Mouse (Mus musculus): ENCODE data around the gene Xdh. TPM values are rescaled to one million over a fixed set of nuclear protein-coding genes. Genes with fewer than 3 reads are reported as not detected.
"Not testable (repeated sequence)": the region's sequence is repeated elsewhere in the genome, so short reads cannot be mapped to it uniquely, and the experiment has no call there.

Xdh gene
- polyA plus RNA-seq, 1 experiment, result 0.55 TPM

DNA sequence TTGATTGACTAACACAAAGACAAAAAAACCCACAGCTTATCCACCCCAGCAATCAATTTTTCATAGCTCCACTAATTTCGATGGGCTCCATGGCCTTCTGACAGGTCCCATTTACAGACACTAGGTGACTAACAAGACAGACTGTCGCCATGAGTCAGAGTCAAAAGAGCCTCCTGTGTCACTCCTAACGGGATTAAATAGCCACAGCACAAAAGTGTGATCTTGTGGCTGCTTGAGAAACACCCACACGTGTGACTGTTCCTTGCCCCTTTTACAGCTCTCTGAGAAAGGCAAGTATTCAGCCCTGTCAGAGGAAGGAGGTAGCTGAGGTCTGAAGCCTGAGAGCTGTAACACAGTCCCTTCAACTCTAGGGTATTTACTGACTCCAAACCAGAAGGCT, 96.3 kb downstream of the Xdh start:
- Histone ChIP-seq H3K79me2 (ENCODE audit: control insufficient read depth, insufficient read depth) (no peaks in the 10 kb centered on the region), H3K4me2 (ENCODE audit: low read depth) (no peak overlapping the region), H3K4me3 (no peak overlapping the region), H3ac (ENCODE audit: control insufficient read depth, insufficient read length) (no peak overlapping the region), H3K36me3 (ENCODE audit: control insufficient read depth, insufficient read depth) (no peaks in the 10 kb centered on the region), H3K27me3 (ENCODE audit: control insufficient read depth, insufficient read depth, insufficient read length) (no peaks in the 10 kb centered on the region)
- no peak for TF ChIP-seq CEBPB (IDR thresholded peaks at IDR 0.05; ENCODE audit: insufficient read depth, poor library complexity, severe bottlenecking)
- TF ChIP-seq USF1 (IDR thresholded peaks at IDR 0.05; ENCODE audit: low read depth), result no peak
- TF ChIP-seq POLR2A (IDR thresholded peaks at IDR 0.05; ENCODE audit: insufficient read length, low read depth), result no peak
- no peak for TF ChIP-seq MYOG (IDR thresholded peaks at IDR 0.05; ENCODE audit: control insufficient read depth in 1 of 3, insufficient read depth in 1 of 3, insufficient read length in 2 of 3, low read depth in 2 of 3)
- no peak for TF ChIP-seq MYOD1 (IDR thresholded peaks at IDR 0.05; ENCODE audit: control insufficient read depth in 1 of 3, insufficient read length in 2 of 3, low read depth in 2 of 3)
- TF ChIP-seq MAX (IDR thresholded peaks at IDR 0.05; ENCODE audit: low read depth), result no peak
- TF ChIP-seq TCF3 (IDR thresholded peaks at IDR 0.05; ENCODE audit: insufficient read length, low read depth), result no peak

DNA sequence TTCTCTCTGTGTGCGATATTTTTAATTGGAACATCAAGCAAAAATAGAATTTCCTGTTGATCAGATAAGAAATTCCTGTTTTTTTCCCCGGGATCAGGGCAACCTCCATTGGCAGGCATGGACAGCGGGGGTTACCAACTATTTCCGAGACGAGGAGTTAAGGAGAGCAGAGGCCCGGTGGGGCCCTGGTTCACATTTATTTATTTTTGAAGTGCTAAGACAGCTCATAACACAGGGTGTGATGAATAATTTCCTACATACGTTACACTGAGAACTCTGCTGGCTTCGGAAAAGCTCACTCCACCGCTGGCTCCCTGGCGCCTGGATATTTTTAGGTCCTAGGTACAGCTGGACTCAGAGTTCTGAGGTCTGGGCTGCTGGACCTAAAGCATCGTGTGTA, 97.0 kb downstream of the Xdh start:
- Histone ChIP-seq H3K79me2 (ENCODE audit: control insufficient read depth, insufficient read depth) (no peaks in the 10 kb centered on the region), H3K4me3 (no peak overlapping the region), H3K27me3 (ENCODE audit: control insufficient read depth, insufficient read depth, insufficient read length) (no peaks in the 10 kb centered on the region), H3ac (ENCODE audit: control insufficient read depth, insufficient read length) (no peak overlapping the region), H3K4me2 (ENCODE audit: low read depth) (no peak overlapping the region), H3K36me3 (ENCODE audit: control insufficient read depth, insufficient read depth) (no peaks in the 10 kb centered on the region)
- TF ChIP-seq MAX (IDR thresholded peaks at IDR 0.05; ENCODE audit: low read depth) (no peak), TCF3 (IDR thresholded peaks at IDR 0.05; ENCODE audit: insufficient read length, low read depth) (no peak), CEBPB (IDR thresholded peaks at IDR 0.05; ENCODE audit: insufficient read depth, poor library complexity, severe bottlenecking) (no peak), REST (IDR thresholded peaks at IDR 0.05; ENCODE audit: insufficient read depth, insufficient read length) (no peak), POLR2AphosphoS2 (IDR thresholded peaks at IDR 0.05; ENCODE audit: insufficient read length, low read depth) (no peak), USF1 (IDR thresholded peaks at IDR 0.05; ENCODE audit: low read depth) (no peak), MYOD1 (IDR thresholded peaks at IDR 0.05; ENCODE audit: control insufficient read depth in 1 of 3, insufficient read length in 2 of 3, low read depth in 2 of 3) (no peak), MYOG (IDR thresholded peaks at IDR 0.05; ENCODE audit: control insufficient read depth in 1 of 3, insufficient read depth in 1 of 3, insufficient read length in 2 of 3, low read depth in 2 of 3) (no peak), SRF (IDR thresholded peaks at IDR 0.05; ENCODE audit: control insufficient read depth, insufficient read length, low read depth) (no peak), POLR2A (IDR thresholded peaks at IDR 0.05; ENCODE audit: insufficient read length, low read depth) (no peak), E2F4 (IDR thresholded peaks at IDR 0.05; ENCODE audit: insufficient read depth) (no peak), TCF12 (IDR thresholded peaks at IDR 0.05; ENCODE audit: insufficient read depth, poor library complexity, severe bottlenecking) (no peak)

DNA sequence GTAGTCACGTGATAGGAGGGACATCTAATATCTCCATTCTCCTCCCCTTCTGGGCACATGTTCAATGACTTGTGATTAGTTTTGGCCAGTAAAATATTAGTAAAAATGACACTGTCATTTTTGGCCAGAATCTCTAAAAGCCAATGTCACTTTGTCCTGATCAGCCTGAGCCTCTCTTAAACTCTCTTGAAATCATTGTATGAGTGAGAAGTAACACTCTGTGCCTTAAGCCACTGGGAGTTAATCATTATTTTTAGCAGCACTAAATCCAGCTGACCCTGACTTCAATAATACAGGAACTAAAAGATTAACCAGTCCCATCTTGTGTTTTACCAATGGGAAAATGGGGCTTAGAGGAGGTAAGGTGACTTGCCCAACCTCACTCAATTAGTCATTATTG, 102.6 kb downstream of the Xdh start:
- no peaks in the 10 kb centered on the region for H3K27me3 ChIP-seq (ENCODE audit: control insufficient read depth, insufficient read depth, insufficient read length)
- no peak overlapping the region for H3ac ChIP-seq (ENCODE audit: control insufficient read depth, insufficient read length)
- H3K36me3 ChIP-seq (ENCODE audit: control insufficient read depth, insufficient read depth), result no peaks in the 10 kb centered on the region
- no peak for TF ChIP-seq MYOD1 (IDR thresholded peaks at IDR 0.05; ENCODE audit: control insufficient read depth in 1 of 3, insufficient read length in 2 of 3, low read depth in 2 of 3)
- TF ChIP-seq MAX (IDR thresholded peaks at IDR 0.05; ENCODE audit: low read depth), result no peak
- no peak for TF ChIP-seq SRF (IDR thresholded peaks at IDR 0.05; ENCODE audit: control insufficient read depth, insufficient read length, low read depth)
- TF ChIP-seq CEBPB (IDR thresholded peaks at IDR 0.05; ENCODE audit: insufficient read depth, poor library complexity, severe bottlenecking), result no peak
- no peak for TF ChIP-seq MYOG (IDR thresholded peaks at IDR 0.05; ENCODE audit: control insufficient read depth in 1 of 3, insufficient read depth in 1 of 3, insufficient read length in 2 of 3, low read depth in 2 of 3)
- no peak for TF ChIP-seq TCF12 (IDR thresholded peaks at IDR 0.05; ENCODE audit: insufficient read depth, poor library complexity, severe bottlenecking)
- TF ChIP-seq POLR2A (IDR thresholded peaks at IDR 0.05; ENCODE audit: insufficient read length, low read depth), result no peak
- TF ChIP-seq TCF3 (IDR thresholded peaks at IDR 0.05; ENCODE audit: insufficient read length, low read depth), result no peak
- TF ChIP-seq POLR2AphosphoS2 (IDR thresholded peaks at IDR 0.05; ENCODE audit: insufficient read length, low read depth), result no peak
- no peak for TF ChIP-seq REST (IDR thresholded peaks at IDR 0.05; ENCODE audit: insufficient read depth, insufficient read length)
- TF ChIP-seq E2F4 (IDR thresholded peaks at IDR 0.05; ENCODE audit: insufficient read depth), result no peak
- TF ChIP-seq USF1 (IDR thresholded peaks at IDR 0.05; ENCODE audit: low read depth), result no peak
- H3K4me2 ChIP-seq (ENCODE audit: low read depth), result no peak overlapping the region
- no peaks in the 10 kb centered on the region for H3K79me2 ChIP-seq (ENCODE audit: control insufficient read depth, insufficient read depth)
- no peak overlapping the region for H3K4me3 ChIP-seq

DNA sequence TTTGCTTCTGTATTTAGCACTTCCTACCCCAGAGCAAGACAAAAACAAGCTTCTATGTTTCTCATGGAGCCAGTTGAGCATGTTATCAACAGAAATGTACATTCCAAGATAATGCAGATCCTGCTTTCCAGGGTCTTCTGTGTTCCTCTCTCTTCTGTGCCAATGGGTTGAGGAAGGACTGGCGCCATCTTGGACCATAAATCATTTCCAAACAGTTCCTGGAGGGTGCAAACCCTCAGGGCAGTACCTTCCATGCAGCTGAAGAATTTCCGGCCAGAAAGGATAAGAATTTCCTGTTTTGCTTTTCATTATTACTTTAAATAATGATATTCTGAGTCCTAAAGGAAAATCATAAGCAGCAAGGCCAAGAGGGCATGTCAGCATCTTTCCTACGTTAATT, 104.4 kb downstream of the Xdh start:
- no peaks in the 10 kb centered on the region for H3K27me3 ChIP-seq (ENCODE audit: control insufficient read depth, insufficient read depth, insufficient read length)
- H3K79me2 ChIP-seq (ENCODE audit: control insufficient read depth, insufficient read depth), result no peaks in the 10 kb centered on the region
- no peak overlapping the region for H3K4me2 ChIP-seq (ENCODE audit: low read depth)
- no peak overlapping the region for H3K4me3 ChIP-seq
- H3K36me3 ChIP-seq (ENCODE audit: control insufficient read depth, insufficient read depth), result no peaks in the 10 kb centered on the region
- no peak overlapping the region for H3ac ChIP-seq (ENCODE audit: control insufficient read depth, insufficient read length)
- TF ChIP-seq E2F4 (IDR thresholded peaks at IDR 0.05; ENCODE audit: insufficient read depth) (no peak), MYOG (IDR thresholded peaks at IDR 0.05; ENCODE audit: control insufficient read depth in 1 of 3, insufficient read depth in 1 of 3, insufficient read length in 2 of 3, low read depth in 2 of 3) (no peak), POLR2A (IDR thresholded peaks at IDR 0.05; ENCODE audit: insufficient read length, low read depth) (no peak), MAX (IDR thresholded peaks at IDR 0.05; ENCODE audit: low read depth) (no peak)

DNA sequence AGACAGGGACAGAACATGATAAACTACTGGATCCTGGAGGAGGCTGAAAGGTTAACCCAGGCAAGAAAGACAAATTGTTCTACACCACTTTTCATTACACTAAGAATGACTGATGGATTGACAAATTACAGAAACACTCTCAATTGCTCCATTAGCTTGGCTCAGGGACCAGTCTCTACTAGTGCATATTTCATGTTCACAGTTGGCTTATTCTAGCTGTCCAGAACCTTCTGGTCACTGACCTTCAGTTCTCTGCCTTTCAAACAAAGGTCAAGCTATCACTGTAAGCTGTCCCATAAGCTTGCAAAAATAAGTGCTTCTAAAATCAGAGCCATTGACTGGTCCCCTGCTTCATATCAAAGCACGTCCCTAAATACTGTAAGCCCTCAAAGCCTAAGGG, 107.0 kb downstream of the Xdh start:
- no peak for TF ChIP-seq POLR2AphosphoS2 (IDR thresholded peaks at IDR 0.05; ENCODE audit: insufficient read length, low read depth)
- TF ChIP-seq TCF12 (IDR thresholded peaks at IDR 0.05; ENCODE audit: insufficient read depth, poor library complexity, severe bottlenecking), result no peak
- TF ChIP-seq USF1 (IDR thresholded peaks at IDR 0.05; ENCODE audit: low read depth), result no peak
- TF ChIP-seq MYOD1 (IDR thresholded peaks at IDR 0.05; ENCODE audit: control insufficient read depth in 1 of 3, insufficient read length in 2 of 3, low read depth in 2 of 3), result no peak
- no peak for TF ChIP-seq POLR2A (IDR thresholded peaks at IDR 0.05; ENCODE audit: insufficient read length, low read depth)
- no peak for TF ChIP-seq SRF (IDR thresholded peaks at IDR 0.05; ENCODE audit: control insufficient read depth, insufficient read length, low read depth)
- TF ChIP-seq REST (IDR thresholded peaks at IDR 0.05; ENCODE audit: insufficient read depth, insufficient read length), result no peak
- no peak for TF ChIP-seq TCF3 (IDR thresholded peaks at IDR 0.05; ENCODE audit: insufficient read length, low read depth)
- no peak for TF ChIP-seq MAX (IDR thresholded peaks at IDR 0.05; ENCODE audit: low read depth)
- TF ChIP-seq E2F4 (IDR thresholded peaks at IDR 0.05; ENCODE audit: insufficient read depth), result no peak
- no peak for TF ChIP-seq CEBPB (IDR thresholded peaks at IDR 0.05; ENCODE audit: insufficient read depth, poor library complexity, severe bottlenecking)
- no peak for TF ChIP-seq MYOG (IDR thresholded peaks at IDR 0.05; ENCODE audit: control insufficient read depth in 1 of 3, insufficient read depth in 1 of 3, insufficient read length in 2 of 3, low read depth in 2 of 3)
- no peaks in the 10 kb centered on the region for H3K79me2 ChIP-seq (ENCODE audit: control insufficient read depth, insufficient read depth)
- H3K4me3 ChIP-seq, result no peak overlapping the region
- H3K36me3 ChIP-seq (ENCODE audit: control insufficient read depth, insufficient read depth), result no peaks in the 10 kb centered on the region
- no peak overlapping the region for H3K4me2 ChIP-seq (ENCODE audit: low read depth)
- no peaks in the 10 kb centered on the region for H3K27me3 ChIP-seq (ENCODE audit: control insufficient read depth, insufficient read depth, insufficient read length)
- no peak overlapping the region for H3ac ChIP-seq (ENCODE audit: control insufficient read depth, insufficient read length)

DNA sequence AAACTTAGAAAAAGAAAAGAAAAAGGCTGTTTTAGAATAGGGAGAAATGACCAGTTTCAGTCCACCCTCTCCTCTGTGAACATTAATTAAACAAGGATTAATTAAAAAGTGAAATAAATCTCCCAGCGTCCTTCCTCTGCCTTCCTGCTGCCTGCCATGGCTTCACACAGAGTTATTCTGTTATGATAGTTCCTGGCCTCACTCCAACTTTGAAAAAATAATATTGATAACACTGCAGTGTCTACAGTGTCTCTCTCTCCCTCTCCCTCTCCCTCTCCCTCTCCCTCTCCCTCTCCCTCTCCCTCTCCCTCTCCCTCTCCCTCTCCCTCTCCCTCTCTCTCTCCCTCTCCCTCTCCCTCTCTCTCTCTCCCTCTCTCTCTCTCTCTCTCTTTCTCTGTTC, 110.1 kb downstream of the Xdh start:
- H3K27me3 ChIP-seq (ENCODE audit: control insufficient read depth, insufficient read depth, insufficient read length); H3ac ChIP-seq (ENCODE audit: control insufficient read depth, insufficient read length); H3K36me3 ChIP-seq (ENCODE audit: control insufficient read depth, insufficient read depth); H3K4me2 ChIP-seq (ENCODE audit: low read depth); H3K79me2 ChIP-seq (ENCODE audit: control insufficient read depth, insufficient read depth); H3K4me3 ChIP-seq: not testable (repeated sequence)
